Mouse (Mus musculus) left cerebral cortex, postnatal 36 days (tissue): Measurements from ENCODE around the gene Unc5a. TPM values are rescaled to one million over a fixed set of nuclear protein-coding genes. Genes with fewer than 3 reads are reported as not detected.

Experiments used
- DNase-seq, 2 experiments: peaks; one replicate each; pipeline ENCODE4 v3.0.0; 2021 to 2022; ENCODE audit warnings: low spot score in 2 of 2, mixed read lengths in 1 of 2
- intact Hi-C: fragments of 180-260 bp; cut with DNase I; formaldehyde crosslinking; loops from one replicate; pipeline ENCODE4 v1.15.1; 2025
- total RNA-seq, 2 experiments: library from RNA; stranded (reverse); gene quantifications; 2 replicates each; pipeline ENCODE4 v1.2.3; 2021

The Unc5a gene
- total RNA-seq, 2 experiments from 2014 or later = 96.3 to 101 TPM

DNA sequence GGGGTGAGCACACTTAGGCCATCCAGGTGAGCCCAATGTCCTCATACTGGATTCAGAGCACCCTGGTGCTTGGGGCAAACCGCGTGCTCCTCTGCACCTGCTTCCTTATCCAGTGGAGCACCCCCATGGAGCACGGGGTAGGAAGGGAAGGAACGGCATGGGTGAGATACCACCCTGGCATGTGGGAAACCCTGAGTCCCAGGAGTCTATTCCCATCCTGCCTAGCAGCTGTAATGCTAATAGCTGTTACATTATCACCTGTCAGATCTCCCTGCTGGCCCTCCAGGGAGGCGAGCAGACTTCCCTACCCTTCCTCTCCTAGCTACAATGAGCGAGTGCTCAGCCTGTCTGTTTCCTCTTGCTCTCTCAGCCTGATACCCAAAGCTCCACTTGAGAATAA is 46.0 kb downstream of the Unc5a start:
- intact Hi-C loops = no loop called here
- DNase-seq = no peak

- DNase-seq = no peak
- intact Hi-C loops = no loop called here
Observed at GRCm38 (mm10) chr13:54997568-54997967, 48.4 kb downstream of the Unc5a start.

DNA sequence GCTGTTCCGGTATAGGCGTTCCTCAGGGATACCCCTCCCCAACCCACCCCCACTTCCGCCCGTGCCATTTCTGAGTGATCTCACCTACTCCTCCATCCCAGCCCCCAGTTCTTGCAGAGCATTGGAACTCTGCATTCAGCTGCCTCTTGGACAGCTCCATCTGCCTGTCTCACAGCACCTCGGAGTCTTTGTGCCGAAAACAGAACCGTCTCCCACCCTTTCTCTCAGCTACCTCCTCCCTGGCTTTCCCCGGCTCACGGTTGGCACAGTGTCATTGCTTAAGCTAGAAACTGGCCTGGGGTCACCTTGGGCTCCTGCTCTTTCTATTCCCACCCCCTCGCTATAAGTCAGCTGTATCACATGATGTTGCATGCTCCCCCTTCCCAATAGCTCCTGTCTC is 51.2 kb downstream of the Unc5a start:
- intact Hi-C loops = loop anchor here (1.0 kb wide), 1 partner anchor 51 kb away; the partner anchor contains the start of gene Unc5a
- peak; percentile 70 to 78 for DNase-seq

DNA sequence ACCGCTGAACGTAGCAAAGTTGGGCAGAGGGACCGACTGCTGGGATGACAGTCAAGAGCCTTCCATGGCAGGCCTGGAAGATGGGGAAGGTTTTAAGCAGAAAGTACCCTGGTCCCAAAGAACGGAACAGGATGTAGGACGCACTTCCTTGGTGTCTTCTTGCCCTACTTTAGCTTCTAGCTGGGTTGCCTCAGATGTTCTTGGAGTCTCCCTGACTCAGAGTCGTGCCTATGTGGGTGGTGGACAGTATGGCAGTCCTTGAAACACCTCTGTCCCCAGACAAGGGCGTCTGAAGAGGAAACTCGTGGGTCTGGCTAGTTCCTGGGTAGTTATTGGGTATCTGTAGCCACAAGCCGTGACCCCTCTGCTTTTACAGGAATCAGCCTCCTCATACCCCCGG is 52.9 kb downstream of the Unc5a start:
- peak in 1 of 2 experiments; percentile 42 for DNase-seq
- intact Hi-C loops = no loop called here

GRCm38 (mm10) chr13:55004646-55005045 is 55.4 kb downstream of the Unc5a start:
- no peak for DNase-seq
- intact Hi-C loops = no loop called here

GRCm38 (mm10) chr13:55005691-55006414 is 56.6 kb downstream of the Unc5a start:
- peak; percentile 40 to 60 for DNase-seq
- intact Hi-C loops = no loop called here

GRCm38 (mm10) chr13:55006415-55006742 is 57.2 kb downstream of the Unc5a start:
- no peak for DNase-seq

GRCm38 (mm10) chr13:55008589-55008988 is 59.4 kb downstream of the Unc5a start:
- intact Hi-C loops = no loop called here
- DNase-seq = no peak

More at GRCm38 (mm10) chr13:55006415-55006742, 57.2 kb downstream of the Unc5a start:
- intact Hi-C loops = no loop called here

- intact Hi-C loops = loop anchor here (5.0 kb wide), 1 partner anchor 36 kb away; no protein-coding TSS in a partner anchor
- DNase-seq = no peak
Observed at GRCm38 (mm10) chr13:55011103-55011502, 61.9 kb downstream of the Unc5a start.

DNA sequence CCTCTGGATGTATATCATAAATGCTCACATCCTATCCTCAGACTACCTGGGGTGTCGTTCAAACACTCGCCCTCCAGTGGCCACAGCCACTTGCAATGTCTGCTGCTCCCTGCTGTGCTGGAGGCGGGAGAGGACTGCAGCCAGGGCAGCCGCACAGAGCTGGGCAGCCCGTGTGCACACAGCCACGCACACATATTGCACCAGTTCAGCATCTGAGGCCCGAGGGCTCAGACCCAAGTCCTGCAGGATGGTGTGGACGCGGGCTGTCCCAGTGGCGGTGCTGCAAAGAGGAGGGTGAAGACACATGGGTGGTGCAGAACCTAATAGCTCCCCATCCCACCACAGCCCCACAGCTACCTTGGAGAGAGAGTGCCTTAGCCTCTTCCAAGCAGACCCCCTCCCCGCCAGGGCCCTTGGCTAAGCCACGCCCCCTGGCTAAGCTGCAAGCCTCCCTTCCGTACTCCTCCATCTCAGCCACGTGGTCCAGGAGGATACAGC is 62.8 kb downstream of the Unc5a start:
- DNase-seq = no peak
- intact Hi-C loops = loop anchor here (5.0 kb wide), 1 partner anchor 35 kb away; no protein-coding TSS in a partner anchor

GRCm38 (mm10) chr13:55013702-55014344 is 64.6 kb downstream of the Unc5a start:
- intact Hi-C loops = loop anchor here (5.0 kb wide), 1 partner anchor 33 kb away; no protein-coding TSS in a partner anchor
- DNase-seq = no peak

DNA sequence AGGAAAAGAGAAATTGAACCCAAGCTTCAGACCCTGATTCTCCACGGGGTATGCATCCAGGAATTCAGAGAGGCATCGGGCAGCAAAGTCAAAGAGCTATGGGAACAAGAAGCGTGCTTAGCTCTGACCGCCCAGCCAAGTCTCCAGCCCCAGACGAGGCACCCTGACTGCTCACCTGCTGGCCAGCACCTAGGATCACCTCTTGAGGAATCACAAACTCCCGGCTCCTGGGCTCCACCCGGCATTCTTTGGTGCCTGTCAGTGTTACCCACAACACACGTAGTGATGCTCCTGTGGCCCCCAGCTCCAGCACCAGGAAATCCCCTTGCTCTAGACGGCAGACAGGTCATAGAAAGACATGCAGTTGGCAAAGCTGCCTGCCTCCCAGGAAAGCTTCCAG is 65.2 kb downstream of the Unc5a start:
- DNase-seq = no peak
- intact Hi-C loops = loop anchor here (5.0 kb wide), 1 partner anchor 33 kb away; no protein-coding TSS in a partner anchor

GRCm38 (mm10) chr13:55017154-55017897 is 68.1 kb downstream of the Unc5a start:
- intact Hi-C loops = no loop called here

GRCm38 (mm10) chr13:55017898-55018599 is 68.8 kb downstream of the Unc5a start:
- intact Hi-C loops = no loop called here
- DNase-seq = no peak

More at GRCm38 (mm10) chr13:55017154-55017897, 68.1 kb downstream of the Unc5a start:
- DNase-seq = no peak

GRCm38 (mm10) chr13:55018700-55019099 is 69.5 kb downstream of the Unc5a start:
- DNase-seq = no peak
- intact Hi-C loops = no loop called here

- intact Hi-C loops = no loop called here
- DNase-seq = no peak
Observed at GRCm38 (mm10) chr13:55019181-55019580, 70.0 kb downstream of the Unc5a start.

DNA sequence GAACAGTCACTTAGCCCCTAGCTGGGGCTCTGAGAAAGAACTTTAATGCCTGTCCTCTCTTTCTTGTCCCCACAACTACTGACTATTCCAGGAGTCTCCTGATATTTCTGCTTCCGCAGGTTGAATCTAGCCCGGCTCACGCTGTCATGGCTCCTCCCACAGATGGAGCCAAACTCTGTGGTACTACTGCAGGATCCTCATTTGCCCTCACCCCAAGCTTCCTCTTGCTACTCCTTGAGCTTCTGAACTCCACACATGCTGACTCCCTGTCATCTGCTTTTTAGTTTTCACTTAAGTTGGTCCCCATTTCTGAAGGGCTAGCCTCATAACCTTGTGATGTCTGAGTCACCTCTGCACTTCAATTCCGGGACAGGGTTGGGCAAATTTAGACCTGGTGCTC is 70.8 kb downstream of the Unc5a start:
- intact Hi-C loops = no loop called here

DNA sequence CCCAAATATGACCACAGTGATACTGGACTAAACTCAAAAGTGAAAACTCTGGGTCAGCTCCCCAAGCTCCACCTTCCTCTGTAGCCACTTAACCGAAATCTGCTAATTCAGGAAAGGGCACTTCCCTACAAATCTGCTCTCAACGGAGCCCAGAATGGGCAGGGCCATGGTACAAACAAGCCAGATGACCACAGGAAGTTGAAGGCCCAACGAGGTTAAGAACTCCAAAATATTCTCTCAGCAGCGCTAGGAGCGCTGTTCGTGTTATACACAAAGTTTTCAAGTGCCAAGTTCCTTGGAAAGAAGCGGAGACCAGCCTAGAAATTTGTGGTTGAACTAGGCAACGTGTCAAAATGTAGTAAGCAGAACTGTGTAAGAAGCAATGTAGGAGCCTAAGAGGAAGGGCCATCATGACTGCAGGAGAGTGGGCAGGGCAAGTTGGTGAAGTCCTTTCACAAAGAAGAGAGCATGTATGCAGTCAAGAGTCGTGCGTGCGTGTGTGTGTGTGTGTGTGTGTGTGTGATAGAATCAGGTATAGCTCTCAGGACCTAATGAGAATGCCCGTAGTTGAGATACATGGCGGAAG is 72.1 kb downstream of the Unc5a start, which contains the start of gene Hk3:
Gene Hk3 (minus strand): TSS at position 192 of the 586 bp plus-strand sequence.
- intact Hi-C loops = no loop called here

More for the DNA sequence above, 70.8 kb downstream of the Unc5a start:
- no peak for DNase-seq

GRCm38 (mm10) chr13:55022256-55022655 is 73.0 kb downstream of the Unc5a start:
- intact Hi-C loops = no loop called here

More for the DNA sequence above, 72.1 kb downstream of the Unc5a start, which contains the start of gene Hk3:
- no peak for DNase-seq

More at GRCm38 (mm10) chr13:55022256-55022655, 73.0 kb downstream of the Unc5a start:
- no peak for DNase-seq
